Mouse (Mus musculus) small intestine, adult 2 months (tissue): Measurements from ENCODE around the gene Ifi27. TPM values are rescaled to one million over a fixed set of nuclear protein-coding genes. Genes with fewer than 3 reads are reported as not detected.
"Not testable (repeated sequence)": the region's sequence is repeated elsewhere in the genome, so short reads cannot be mapped to it uniquely, and the experiment has no call there.

Experiments used
- H3K27ac ChIP-seq: fragments of 200-500 bp; 2 replicates; pipeline ENCODE4 v1.5.1; 2012; ENCODE audit warnings: low read depth, low read length, control low read depth, inconsistent platforms; ENCODE audit not compliant: insufficient read depth
- H3K27me3 ChIP-seq: fragments of 200-500 bp; 2 replicates; pipeline ENCODE4 v1.6.1; 2012; ENCODE audit warnings: mild to moderate bottlenecking, moderate library complexity, low read length, inconsistent platforms; ENCODE audit not compliant: control insufficient read depth, insufficient read depth
- H3K36me3 ChIP-seq: fragments of 200-500 bp; 2 replicates; pipeline ENCODE4 v1.6.1; 2012; ENCODE audit warnings: mild to moderate bottlenecking, low read length, control low read depth, inconsistent platforms; ENCODE audit not compliant: control insufficient read depth, insufficient read depth
- H3K4me1 ChIP-seq: fragments of 200-500 bp; 2 replicates; pipeline ENCODE4 v1.6.1; 2012; ENCODE audit warnings: low read length, inconsistent platforms, mixed read lengths; ENCODE audit not compliant: control insufficient read depth, insufficient read depth, insufficient read length
- H3K4me3 ChIP-seq: fragments of 200-500 bp; 2 replicates; pipeline ENCODE4 v1.5.1; 2012; ENCODE audit warnings: low read depth, mild to moderate bottlenecking, control low read depth, inconsistent platforms, low read length, moderate library complexity
- CTCF ChIP-seq: fragments of 200-500 bp; IDR thresholded peaks from 2 replicates; pipeline ENCODE4 v1.5.1; 2012; ENCODE audit warnings: low read depth, mild to moderate bottlenecking, control low read depth, inconsistent platforms, low read length, moderate library complexity, mixed read lengths; ENCODE audit not compliant: insufficient replicate concordance, insufficient read length; ENCODE audit errors: extremely low read depth
- POLR2A ChIP-seq: fragments of 200-500 bp; IDR thresholded peaks from 2 replicates; pipeline ENCODE4 v1.6.1; 2012; ENCODE audit warnings: low read depth, mild to moderate bottlenecking, control low read depth, inconsistent platforms, low read length, moderate library complexity
- WGBS: fragments of 180-500 bp; shearing (Covaris S2); methylation state at CpG from one replicate; pipeline ENCODE4 v1.1.7; 2018; 5-methylcytosine and 5-hydroxymethylcytosine counted together
- polyA plus RNA-seq: library from polyadenylated mRNA; depleted of rRNA; stranded (reverse); fragments of >200 nt; gene quantifications from 2 replicates; pipeline ENCODE4 v1.2.3, GENCODE M21; 2012

Ifi27 gene
- polyA plus RNA-seq, 1 experiment = 170 TPM

DNA sequence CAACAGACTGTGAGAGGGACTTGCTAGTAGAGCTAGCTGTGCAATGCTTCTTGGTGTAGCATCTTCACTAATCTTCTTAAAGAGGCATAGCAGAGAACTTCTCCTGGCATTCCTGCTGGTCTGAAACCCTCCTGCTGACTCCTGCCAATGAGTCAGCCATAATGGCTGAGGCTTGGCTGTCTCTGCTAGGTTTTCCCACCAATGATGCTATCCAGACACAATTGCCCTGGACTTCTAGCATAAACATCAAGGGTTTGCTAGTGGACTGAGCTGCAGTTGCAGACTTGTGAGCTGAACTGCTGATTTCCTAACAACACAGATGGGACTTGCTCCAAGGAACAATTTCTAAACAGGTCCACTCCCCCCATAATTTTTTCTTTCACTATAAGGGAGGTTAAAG lies 19.4 kb downstream of the Ifi27 start:
- Histone ChIP-seq H3K4me1 (peaks cover 7% of the 10 kb centered on the region; the same call in 1 of the 2 replicates), H3K36me3 (peaks cover 15% of the 10 kb centered on the region), H3K27ac (peak overlapping the region; percentile 35), H3K27me3 (no peaks in the 10 kb centered on the region), H3K4me3 (no peak overlapping the region)
- no peak for TF ChIP-seq CTCF
- no peak for TF ChIP-seq POLR2A

DNA sequence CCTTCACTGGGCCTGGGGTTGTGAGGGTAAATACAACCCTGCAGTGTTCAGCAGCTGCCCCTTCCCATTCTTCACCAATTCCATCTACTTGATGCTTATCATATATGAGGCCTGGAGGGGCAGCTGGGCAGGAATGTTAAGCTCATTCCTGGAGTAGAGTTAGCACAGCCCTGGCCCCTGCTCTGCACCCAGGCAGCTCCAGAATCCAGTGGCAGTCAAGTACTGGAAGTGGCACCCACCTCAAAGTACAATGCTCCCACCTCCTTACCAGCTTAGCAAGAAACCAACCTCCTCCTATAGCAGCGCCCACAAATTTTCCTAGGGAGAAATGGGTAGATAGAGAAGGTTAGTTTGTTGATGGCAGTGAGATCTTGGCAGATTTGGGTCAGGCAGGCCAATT lies 22.7 kb downstream of the Ifi27 start:
- no CpG with 5 or more reads among the region's 1 CpGs for WGBS
- not testable (repeated sequence) for H3K4me1 ChIP-seq, H3K36me3 ChIP-seq, H3K27me3 ChIP-seq
- Histone ChIP-seq H3K4me3 (peak overlapping the region; percentile 56), H3K27ac (peak overlapping the region; percentile 77)

DNA sequence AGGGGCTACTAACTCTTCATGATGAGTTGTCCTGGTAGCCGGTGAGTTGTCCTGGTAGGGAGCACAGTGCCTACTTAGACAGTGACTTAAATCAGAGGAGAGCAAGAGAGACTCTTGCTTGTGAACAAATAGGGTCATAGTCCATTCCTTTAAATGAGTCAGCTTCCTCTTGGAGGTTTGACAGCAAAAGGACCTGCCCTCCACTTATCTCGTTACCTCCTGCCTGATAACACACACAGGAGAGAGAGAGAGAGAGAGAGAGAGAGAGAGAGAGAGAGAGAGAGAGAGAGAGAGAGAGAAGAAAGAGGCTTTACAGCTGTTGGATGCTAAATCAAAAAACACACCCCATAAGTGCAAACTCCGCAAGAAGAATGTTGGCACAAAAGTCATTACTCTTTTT lies 23.1 kb downstream of the Ifi27 start, which contains the start of gene Ifi27l2b:
Gene Ifi27l2b (minus strand): TSS at position 84 of the 400 bp plus-strand sequence.
- Histone ChIP-seq H3K4me3 (peak within 1 kb of the TSS; percentile 56), H3K27ac (peak within 1 kb of the TSS; percentile 77), H3K27me3 (no peaks in the 10 kb centered on the region), H3K36me3 (peaks cover 5% of the 10 kb centered on the region; the same call in 1 of the 2 replicates), H3K4me1 (peaks cover 7% of the 10 kb centered on the region; the same call in 1 of the 2 replicates)
- TF ChIP-seq CTCF = no peak
- TF ChIP-seq POLR2A = no peak
- WGBS = 12% methylated on average over 3 of the region's 3 CpGs

DNA sequence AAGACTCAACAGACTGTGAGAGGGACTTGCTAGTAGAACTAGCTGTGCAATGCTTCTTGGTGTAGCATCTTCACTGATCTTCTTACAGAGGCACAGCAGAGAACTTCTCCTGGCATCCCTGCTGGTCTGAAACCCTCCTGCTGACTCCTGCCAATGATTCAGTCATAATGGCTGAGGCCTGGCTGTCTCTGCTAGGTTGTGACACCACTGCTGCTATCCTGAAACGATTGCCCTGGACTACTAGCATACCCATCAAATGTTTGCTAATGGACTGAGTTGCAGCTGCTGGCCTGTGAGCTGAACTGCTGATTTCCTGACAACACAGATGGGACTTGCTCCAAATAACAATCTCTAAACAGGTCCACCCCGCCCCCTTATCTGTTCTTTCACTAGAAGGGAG lies 40.5 kb downstream of the Ifi27 start:
- H3K4me3 ChIP-seq = no peak overlapping the region
- no peaks in the 10 kb centered on the region for H3K27me3 ChIP-seq
- no peak overlapping the region for H3K27ac ChIP-seq
- no peaks in the 10 kb centered on the region for H3K36me3 ChIP-seq
- H3K4me1 ChIP-seq = peaks cover 4% of the 10 kb centered on the region; the same call in 1 of the 2 replicates
- WGBS = 16% methylated on average over 2 of the region's 2 CpGs
- no peak for TF ChIP-seq POLR2A
- TF ChIP-seq CTCF = no peak

DNA sequence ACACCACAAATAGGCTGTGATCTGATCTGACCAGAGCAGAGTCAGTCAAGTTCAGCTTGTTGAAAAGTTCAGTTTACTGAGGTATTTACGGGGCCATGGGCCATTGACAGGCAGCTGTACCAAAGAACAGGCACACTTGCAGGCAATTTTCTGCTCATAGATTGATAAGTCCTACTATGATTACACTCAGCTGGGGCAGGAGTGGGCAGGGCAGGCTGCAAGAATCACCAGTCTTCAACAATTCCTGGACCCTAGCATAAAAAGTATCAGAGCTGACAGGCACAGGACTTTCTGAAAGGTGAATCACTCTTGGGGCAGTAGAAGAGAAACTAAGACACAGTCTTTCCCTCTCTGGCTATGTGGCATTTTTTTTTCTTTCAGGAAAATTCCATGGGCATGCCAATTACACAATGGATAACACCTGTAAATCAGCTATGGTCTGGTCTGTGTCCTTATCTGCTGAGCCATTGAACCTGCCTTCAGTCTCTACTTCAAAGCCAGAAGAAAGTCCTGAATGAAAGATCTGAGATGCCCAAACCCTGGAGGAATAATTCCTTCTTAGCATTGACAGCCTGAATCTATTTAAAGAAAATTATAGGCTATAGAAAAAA lies 42.9 kb downstream of the Ifi27 start:
- no peaks in the 10 kb centered on the region; the same call in 1 of the 2 replicates for H3K4me1 ChIP-seq
- no peaks in the 10 kb centered on the region for H3K27me3 ChIP-seq
- H3K27ac ChIP-seq = no peak overlapping the region
- no peaks in the 10 kb centered on the region for H3K36me3 ChIP-seq
- no peak for TF ChIP-seq POLR2A
- no peak for TF ChIP-seq CTCF
- H3K4me3 ChIP-seq = no peak overlapping the region
- WGBS = 50% methylated on average over 1 of the region's 1 CpGs

DNA sequence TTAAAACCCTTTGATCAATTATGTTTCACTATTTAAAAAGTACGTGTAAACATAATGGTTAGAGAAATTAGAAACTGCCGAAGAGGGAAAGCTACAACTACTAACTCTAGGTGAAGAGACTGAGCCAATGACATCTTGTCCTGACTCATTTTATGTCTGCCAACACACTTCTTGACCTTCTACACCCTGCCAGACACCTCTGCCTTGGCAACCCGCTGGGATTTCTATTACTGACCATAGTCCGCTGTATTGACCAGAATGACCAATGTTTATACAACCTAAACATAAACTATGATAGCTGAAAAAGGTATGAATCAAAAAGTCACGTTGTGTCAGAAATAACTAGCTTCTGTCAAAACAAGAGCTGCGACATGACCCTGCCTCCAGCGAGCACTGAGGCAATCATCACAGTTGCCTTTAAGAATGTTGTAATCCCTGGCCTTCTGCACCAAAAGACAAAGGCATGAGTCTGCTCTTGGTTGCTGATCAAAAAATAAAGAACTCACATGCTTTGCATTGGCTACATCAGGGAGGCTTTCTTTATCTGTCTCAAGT lies 43.5 kb downstream of the Ifi27 start:
- Histone ChIP-seq H3K4me3 (no peak overlapping the region), H3K27me3 (no peaks in the 10 kb centered on the region), H3K36me3 (no peaks in the 10 kb centered on the region), H3K27ac (no peak overlapping the region), H3K4me1 (no peaks in the 10 kb centered on the region; the same call in 1 of the 2 replicates)
- WGBS = 59% methylated on average over 7 of the region's 7 CpGs
- TF ChIP-seq CTCF = no peak
- TF ChIP-seq POLR2A = no peak

DNA sequence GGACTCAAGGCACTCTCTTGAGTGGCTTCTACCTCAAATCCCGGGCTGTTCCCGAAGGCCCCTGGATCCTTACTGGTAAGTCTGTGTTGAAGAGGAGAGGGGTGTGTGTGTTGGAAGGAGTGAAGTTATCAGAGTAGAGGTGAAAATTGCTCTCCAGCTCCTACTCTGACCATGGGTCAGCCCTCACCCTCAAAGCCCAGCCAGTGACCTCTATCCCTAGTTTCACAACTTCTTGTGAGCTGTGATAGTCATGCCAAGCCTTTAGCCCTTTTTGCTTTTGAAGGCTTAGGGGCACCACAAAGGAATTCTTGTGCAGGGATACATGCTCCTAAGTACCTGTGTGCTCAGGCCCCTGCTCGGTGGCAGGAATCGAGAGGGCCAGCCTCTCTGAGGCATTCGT lies 47.7 kb downstream of the Ifi27 start:
- Histone ChIP-seq H3K27me3 (no peaks in the 10 kb centered on the region), H3K36me3 (no peaks in the 10 kb centered on the region), H3K4me3 (no peak overlapping the region), H3K27ac (no peak overlapping the region), H3K4me1 (peaks cover 16% of the 10 kb centered on the region; the same call in 1 of the 2 replicates)
- 90% methylated on average over 5 of the region's 5 CpGs for WGBS
- TF ChIP-seq POLR2A (no peak), CTCF (no peak)
